Mouse (Mus musculus) skeletal muscle tissue, adult 2 months (tissue): Measurements from ENCODE around the gene Dram2.
"Not testable (repeated sequence)": the region's sequence is repeated elsewhere in the genome, so short reads cannot be mapped to it uniquely, and the experiment has no call there.

Source experiments
- DNase-seq: peaks from one replicate; pipeline ENCODE4 v3.0.0-alpha.2; 2012; ENCODE audit warnings: low read depth, low spot score

Dram2 gene

GRCm38 (mm10) chr3:106547171-106547923 is at the start of gene Dram2, which contains the start of gene Cept1:
Dram2 (plus strand) TSS chr3:106547798.
Cept1 (minus strand) TSS chr3:106547802.
- DNase-seq: peak; percentile 94

DNA sequence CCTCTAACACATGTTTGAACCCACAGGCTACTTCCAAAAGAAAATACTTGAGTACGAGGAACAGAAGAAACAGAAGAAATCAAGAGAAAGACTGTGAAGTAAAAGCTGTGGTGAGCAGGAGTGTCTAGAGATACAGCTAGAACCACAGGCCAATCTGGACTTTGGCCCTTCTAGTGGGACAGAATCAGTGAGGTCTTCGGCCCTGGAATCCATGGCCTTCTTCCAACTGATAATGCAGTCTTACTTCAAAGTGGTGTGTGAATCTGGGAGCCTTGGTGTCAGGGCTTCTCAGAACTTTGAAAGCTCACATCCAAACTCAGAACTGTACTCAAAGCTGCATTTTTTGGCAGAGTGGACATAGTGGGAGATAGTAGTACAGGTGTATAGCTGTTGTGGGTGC is 47.1 kb upstream of the Dram2 start:
- DNase-seq: no peak

GRCm38 (mm10) chr3:106502892-106503291 is 44.7 kb upstream of the Dram2 start:
- no peak for DNase-seq

- DNase-seq: no peak
Measured at GRCm38 (mm10) chr3:106510669-106511068, 36.9 kb upstream of the Dram2 start.

DNA sequence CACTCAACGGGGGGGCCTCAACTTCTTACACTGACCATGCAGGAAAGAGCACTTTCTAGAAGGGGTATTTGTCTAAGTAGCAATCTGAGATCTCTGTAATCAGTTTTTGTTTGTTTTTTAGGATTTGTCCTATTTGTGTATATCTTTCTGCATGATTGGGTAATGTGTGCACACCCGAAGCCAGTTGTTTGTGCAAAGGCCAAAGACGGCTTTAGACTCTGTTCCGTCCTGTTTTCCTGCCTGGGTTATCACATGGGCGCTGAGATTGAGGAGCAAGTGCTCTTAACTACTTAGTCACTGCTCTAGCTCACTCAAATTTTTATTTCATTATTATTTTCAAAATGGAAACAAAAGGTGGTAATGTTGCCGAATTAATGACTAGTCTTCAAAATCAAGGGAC is 32.6 kb upstream of the Dram2 start:
- no peak for DNase-seq

- DNase-seq: no peak
Measured at GRCm38 (mm10) chr3:106522730-106523129, 24.9 kb upstream of the Dram2 start.

GRCm38 (mm10) chr3:106526411-106526810 is 21.2 kb upstream of the Dram2 start:
- no peak for DNase-seq

- no peak for DNase-seq
Measured at GRCm38 (mm10) chr3:106528032-106528431, 19.6 kb upstream of the Dram2 start.

- DNase-seq: no peak
Measured at GRCm38 (mm10) chr3:106533277-106533676, 14.3 kb upstream of the Dram2 start.

GRCm38 (mm10) chr3:106544721-106545316 is 2.8 kb upstream of the Dram2 start:
- DNase-seq: no peak

GRCm38 (mm10) chr3:106547924-106548539 is 434 bp downstream of the Dram2 start:
- DNase-seq: peak; percentile 34

DNA sequence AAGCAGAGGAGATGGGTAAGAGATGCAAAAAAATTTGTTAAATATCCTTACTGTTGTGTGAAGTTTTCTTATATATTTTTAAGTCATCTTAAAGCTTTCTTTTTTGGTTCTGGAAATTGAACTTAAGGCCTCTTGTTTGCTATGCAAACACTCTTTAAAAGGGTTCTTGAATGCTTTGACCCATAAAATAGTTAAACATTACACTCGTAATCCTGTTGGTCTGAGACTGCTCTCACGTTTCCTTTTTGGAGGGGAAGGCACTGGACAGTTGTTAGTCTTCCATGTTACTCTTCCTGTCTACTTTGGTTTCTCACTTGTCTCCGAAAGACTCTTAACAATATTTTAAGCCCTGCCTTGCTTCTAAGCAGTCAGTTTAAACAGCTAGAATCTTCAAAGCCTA is 1.4 kb downstream of the Dram2 start:
- no peak for DNase-seq

DNA sequence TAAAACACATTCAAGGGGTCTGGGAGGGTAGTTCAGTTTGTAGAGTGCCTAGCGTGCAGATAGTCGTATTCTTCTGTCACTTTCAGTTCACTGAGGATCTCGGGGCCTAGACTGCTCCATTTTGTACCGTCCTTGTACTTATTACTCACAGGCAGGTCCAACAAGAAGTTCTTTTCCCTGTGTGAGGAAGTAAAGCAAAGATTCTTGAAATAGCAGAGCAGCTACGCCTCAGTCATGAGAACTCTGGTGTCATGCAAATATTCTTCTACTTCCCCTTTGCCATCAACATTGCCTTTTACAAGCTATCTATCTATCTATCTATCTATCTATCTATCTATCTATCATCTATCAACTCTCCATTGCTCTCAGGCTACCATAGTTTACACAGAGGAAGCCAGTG is 5.8 kb downstream of the Dram2 start:
- DNase-seq: no peak

DNA sequence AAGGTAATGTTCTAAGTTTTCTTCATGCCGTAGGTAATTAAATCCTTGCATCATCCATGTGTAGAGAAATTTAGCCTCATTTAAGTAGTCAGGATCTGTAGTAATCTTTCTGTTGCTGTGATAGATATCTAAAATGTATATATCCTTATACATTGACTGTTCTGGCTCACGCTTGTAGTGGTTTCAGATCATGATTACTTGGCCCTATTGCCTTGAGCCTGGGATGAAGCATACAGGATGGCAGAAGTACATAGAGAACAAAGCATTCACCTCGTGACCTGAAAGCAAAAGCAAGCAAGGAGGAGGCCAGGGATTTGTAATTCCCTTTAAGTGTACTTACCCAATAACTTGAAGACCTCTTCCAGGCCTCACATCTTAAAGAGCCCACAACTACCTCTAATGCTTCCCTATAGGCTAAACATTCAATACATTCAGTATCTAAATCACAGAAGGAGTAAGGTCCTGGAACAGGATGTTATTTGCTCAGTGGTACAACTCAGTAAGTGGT is 8.2 kb downstream of the Dram2 start:
- DNase-seq: no peak

- DNase-seq: no peak
Measured at GRCm38 (mm10) chr3:106558271-106558670, 10.7 kb downstream of the Dram2 start.

DNA sequence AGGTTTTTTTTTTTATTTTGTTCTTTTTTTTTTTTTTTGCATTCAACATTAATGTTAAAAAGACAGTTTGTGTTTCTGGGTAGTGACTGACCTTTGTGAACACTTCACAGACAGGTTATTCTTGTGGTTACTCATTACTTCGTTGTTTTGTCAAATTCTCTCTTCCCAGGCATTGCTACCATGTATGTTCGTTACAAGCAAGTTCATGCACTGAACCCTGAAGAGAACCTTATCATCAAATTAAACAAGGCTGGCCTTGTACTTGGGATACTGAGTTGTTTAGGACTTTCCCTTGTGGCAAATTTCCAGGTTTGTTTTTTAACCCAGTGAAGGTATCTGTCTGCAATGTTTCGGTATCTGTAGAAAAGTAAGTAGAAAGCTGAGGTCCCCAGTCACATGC is 18.3 kb downstream of the Dram2 start:
- no peak for DNase-seq

DNA sequence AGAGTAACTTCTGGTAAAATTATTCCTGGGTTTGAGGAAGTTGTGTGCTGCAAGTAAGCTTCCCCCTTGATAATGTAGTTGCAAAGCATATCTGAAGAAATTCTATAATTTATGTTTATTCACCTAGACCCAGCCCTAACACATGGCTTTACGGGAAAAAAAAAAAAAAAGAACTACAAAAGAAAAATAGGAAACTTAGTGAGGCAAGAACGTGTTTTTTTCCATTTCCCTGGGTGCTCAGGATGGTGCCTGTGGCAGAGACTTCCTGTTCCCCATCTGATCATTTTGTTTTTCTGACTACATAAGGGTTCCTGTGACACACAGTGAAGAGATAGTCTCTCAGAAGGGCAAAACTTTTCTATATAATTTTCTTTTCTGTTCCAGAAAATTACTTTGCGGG is 25.6 kb downstream of the Dram2 start:
- DNase-seq: no peak

GRCm38 (mm10) chr3:106579296-106579695 is 31.7 kb downstream of the Dram2 start:
- no peak for DNase-seq

DNA sequence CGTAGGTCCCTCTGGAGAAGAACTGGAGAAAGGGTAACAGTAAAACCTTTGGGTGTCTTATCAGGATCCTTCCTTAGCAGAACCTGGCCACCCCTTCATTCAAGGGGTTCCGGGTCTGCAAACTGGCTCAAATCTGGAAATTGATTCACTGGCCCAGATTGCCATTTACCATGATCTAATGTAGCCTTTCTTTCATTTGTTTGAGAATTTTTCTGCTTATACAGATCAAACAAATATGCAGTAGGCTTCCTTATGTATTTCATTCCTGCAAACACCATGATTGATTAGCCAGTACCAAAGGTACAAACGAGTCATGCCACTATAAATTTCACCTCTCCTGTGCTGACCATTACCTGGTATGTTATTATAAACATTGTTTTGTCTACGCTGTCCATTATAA is 46.0 kb downstream of the Dram2 start:
- not testable (repeated sequence) for DNase-seq

DNA sequence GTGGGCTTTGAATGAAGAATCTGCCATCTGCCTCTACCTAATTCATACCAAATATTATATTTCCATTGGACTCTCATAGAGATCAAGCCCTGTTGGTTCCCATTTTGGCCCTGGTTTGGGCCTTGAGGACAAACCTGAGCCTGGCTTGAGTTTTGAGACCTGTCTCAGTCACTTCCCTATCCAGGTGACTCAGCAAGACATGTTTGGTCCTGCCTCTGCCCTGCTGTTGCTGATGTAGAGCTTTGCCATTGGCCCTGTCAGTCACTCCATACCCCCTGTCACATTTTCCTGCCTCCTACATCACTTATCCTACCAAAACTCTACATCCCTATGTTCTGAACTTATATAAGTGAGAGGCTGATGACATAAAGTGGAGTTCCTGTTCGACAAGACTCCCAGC is 70.5 kb downstream of the Dram2 start:
- no peak for DNase-seq
